Mouse (Mus musculus): ENCODE results near the gene Mt2. TPM values are rescaled to one million over a fixed set of nuclear protein-coding genes. Genes with fewer than 3 reads are reported as not detected.
"Not testable (repeated sequence)": the region's sequence is repeated elsewhere in the genome, so short reads cannot be mapped to it uniquely, and the experiment has no call there.

Mt2 gene
- polyA plus RNA-seq (2015; fragmentation: Nextera tagmentation; extraction: Ambion mirVana) = 522 and 534 TPM in 2 replicates

- Histone ChIP-seq H3K36me3 (no peaks in the 10 kb centered on the region), H3K9me3 (no peaks in the 10 kb centered on the region), H3K4me2 (replicated peaks) (peak within 1 kb of the TSS; percentile 91), H3K4me1 (replicated peaks) (peaks cover 16% of the 10 kb centered on the region), H3K4me3 (replicated peaks) (peak within 1 kb of the TSS; percentile 45), H3K27me3 (replicated peaks) (peaks cover 36% of the 10 kb centered on the region), H3K9ac (peak within 1 kb of the TSS; percentile 56), H3K27ac (peak within 1 kb of the TSS; percentile 83)
- under 1% methylated on average over 56 of the region's 56 CpGs for WGBS
- peak; percentile 88 for ATAC-seq
Observed at GRCm38 (mm10) chr8:94172075-94172808, at the start of gene Mt2. TSS of gene Mt2 (plus strand) at chr8:94172664.

- Histone ChIP-seq H3K36me3 (no peaks in the 10 kb centered on the region), H3K27ac (no peak overlapping the region), H3K4me3 (replicated peaks) (no peak overlapping the region), H3K4me2 (replicated peaks) (no peak overlapping the region), H3K9ac (no peak overlapping the region), H3K27me3 (replicated peaks) (no peaks in the 10 kb centered on the region), H3K9me3 (no peaks in the 10 kb centered on the region), H3K4me1 (replicated peaks) (no peaks in the 10 kb centered on the region)
- no peak for ATAC-seq
- 46% methylated on average over 8 of the region's 8 CpGs for WGBS
Observed at GRCm38 (mm10) chr8:94122711-94123468, 49.6 kb upstream of the Mt2 start.

GRCm38 (mm10) chr8:94127711-94128110 lies 44.8 kb upstream of the Mt2 start:
- Histone ChIP-seq H3K36me3 (no peaks in the 10 kb centered on the region), H3K4me1 (replicated peaks) (no peaks in the 10 kb centered on the region), H3K9ac (no peak overlapping the region), H3K4me3 (replicated peaks) (no peak overlapping the region), H3K27me3 (replicated peaks) (no peaks in the 10 kb centered on the region), H3K9me3 (no peaks in the 10 kb centered on the region), H3K27ac (no peak overlapping the region), H3K4me2 (replicated peaks) (no peak overlapping the region)
- ATAC-seq = no peak
- whole genome bisulfite sequencing = 79% methylated on average over 6 of the region's 6 CpGs

- Histone ChIP-seq H3K36me3 (no peaks in the 10 kb centered on the region), H3K9ac (no peak overlapping the region), H3K4me3 (replicated peaks) (no peak overlapping the region), H3K27me3 (replicated peaks) (no peaks in the 10 kb centered on the region), H3K4me1 (replicated peaks) (no peaks in the 10 kb centered on the region; the same call in 1 of the 2 replicates), H3K27ac (no peak overlapping the region), H3K4me2 (replicated peaks) (no peak overlapping the region), H3K9me3 (no peaks in the 10 kb centered on the region)
- WGBS = 88% methylated on average over 6 of the region's 6 CpGs
- ATAC-seq = no peak
Observed at GRCm38 (mm10) chr8:94129133-94129789, 43.2 kb upstream of the Mt2 start.

- ATAC-seq = no peak
- Histone ChIP-seq H3K9me3 (no peaks in the 10 kb centered on the region), H3K4me3 (replicated peaks) (no peak overlapping the region), H3K36me3 (no peaks in the 10 kb centered on the region), H3K4me1 (replicated peaks) (no peaks in the 10 kb centered on the region; the same call in 1 of the 2 replicates), H3K27me3 (replicated peaks) (no peaks in the 10 kb centered on the region), H3K27ac (no peak overlapping the region), H3K4me2 (replicated peaks) (no peak overlapping the region), H3K9ac (no peak overlapping the region)
- 91% methylated on average over 4 of the region's 4 CpGs for whole genome bisulfite sequencing
Observed at GRCm38 (mm10) chr8:94130126-94130525, 42.3 kb upstream of the Mt2 start.

- peaks cover 6% of the 10 kb centered on the region; the same call in 1 of the 2 replicates for H3K4me1 ChIP-seq (replicated peaks)
- no peaks in the 10 kb centered on the region for H3K27me3 ChIP-seq (replicated peaks)
- no peak overlapping the region for H3K27ac ChIP-seq
- ATAC-seq = no peak
- no peaks in the 10 kb centered on the region for H3K9me3 ChIP-seq
- no peak overlapping the region for H3K4me3 ChIP-seq (replicated peaks)
- H3K4me2 ChIP-seq (replicated peaks) = no peak overlapping the region
- no peaks in the 10 kb centered on the region for H3K36me3 ChIP-seq
- WGBS = 53% methylated on average over 5 of the region's 5 CpGs
- no peak overlapping the region for H3K9ac ChIP-seq
Observed at GRCm38 (mm10) chr8:94132096-94132495, 40.4 kb upstream of the Mt2 start.

GRCm38 (mm10) chr8:94134601-94135000 lies 37.9 kb upstream of the Mt2 start:
- not testable (repeated sequence) for H3K27ac ChIP-seq; H3K36me3 ChIP-seq; H3K4me2 ChIP-seq (replicated peaks); H3K4me3 ChIP-seq (replicated peaks); H3K27me3 ChIP-seq (replicated peaks); ATAC-seq; H3K9me3 ChIP-seq; H3K4me1 ChIP-seq (replicated peaks); H3K9ac ChIP-seq
- WGBS = 45% methylated on average over 3 of the region's 3 CpGs

- Histone ChIP-seq H3K4me3 (replicated peaks) (no peak overlapping the region), H3K4me2 (replicated peaks) (no peak overlapping the region), H3K9ac (no peak overlapping the region), H3K9me3 (no peaks in the 10 kb centered on the region), H3K36me3 (no peaks in the 10 kb centered on the region), H3K4me1 (replicated peaks) (peaks cover 6% of the 10 kb centered on the region; the same call in 1 of the 2 replicates), H3K27ac (no peak overlapping the region), H3K27me3 (replicated peaks) (no peaks in the 10 kb centered on the region)
- 87% methylated on average over 6 of the region's 6 CpGs for WGBS
- no peak for ATAC-seq
Observed at GRCm38 (mm10) chr8:94135556-94135955, 36.9 kb upstream of the Mt2 start.

GRCm38 (mm10) chr8:94136192-94136591 lies 36.3 kb upstream of the Mt2 start:
- WGBS = 70% methylated on average over 7 of the region's 7 CpGs
- Histone ChIP-seq H3K4me2 (replicated peaks) (no peak overlapping the region), H3K4me3 (replicated peaks) (no peak overlapping the region), H3K36me3 (no peaks in the 10 kb centered on the region), H3K9ac (no peak overlapping the region), H3K27me3 (replicated peaks) (no peaks in the 10 kb centered on the region), H3K27ac (no peak overlapping the region), H3K9me3 (no peaks in the 10 kb centered on the region), H3K4me1 (replicated peaks) (peaks cover 6% of the 10 kb centered on the region; the same call in 1 of the 2 replicates)
- ATAC-seq = no peak

- peak; percentile 89 for ATAC-seq
- no peak within 1 kb of the TSS for H3K27ac ChIP-seq
Observed at GRCm38 (mm10) chr8:94136933-94137332, 35.5 kb upstream of the Mt2 start, which contains the start of gene Mt4. TSS of gene Mt4 (plus strand) at chr8:94137197.

GRCm38 (mm10) chr8:94140266-94140795 lies 32.1 kb upstream of the Mt2 start:
- 79% methylated on average over 4 of the region's 4 CpGs for WGBS
- no peaks in the 10 kb centered on the region for H3K36me3 ChIP-seq
- no peaks in the 10 kb centered on the region for H3K27me3 ChIP-seq (replicated peaks)
- no peaks in the 10 kb centered on the region for H3K9me3 ChIP-seq
- H3K4me1 ChIP-seq (replicated peaks) = 0 out of 2 replicates have a peak, but pooled peaks cover 6% of the 10 kb centered on the region
- no peak overlapping the region for H3K9ac ChIP-seq
- H3K27ac ChIP-seq = no peak overlapping the region
- no peak overlapping the region for H3K4me3 ChIP-seq (replicated peaks)
- no peak for ATAC-seq
- H3K4me2 ChIP-seq (replicated peaks) = no peak overlapping the region

More at GRCm38 (mm10) chr8:94136933-94137332, 35.5 kb upstream of the Mt2 start, which contains the start of gene Mt4:
- H3K4me2 ChIP-seq (replicated peaks) = no peak within 1 kb of the TSS
- H3K9ac ChIP-seq = no peak within 1 kb of the TSS
- peaks cover 6% of the 10 kb centered on the region; the same call in 1 of the 2 replicates for H3K4me1 ChIP-seq (replicated peaks)
- no peaks in the 10 kb centered on the region for H3K36me3 ChIP-seq
- no peaks in the 10 kb centered on the region for H3K27me3 ChIP-seq (replicated peaks)
- 38% methylated on average over 6 of the region's 6 CpGs for WGBS
- H3K4me3 ChIP-seq (replicated peaks) = no peak within 1 kb of the TSS
- H3K9me3 ChIP-seq = no peaks in the 10 kb centered on the region

- H3K27ac ChIP-seq = no peak overlapping the region
- peaks cover 11% of the 10 kb centered on the region for H3K4me1 ChIP-seq (replicated peaks)
- H3K4me2 ChIP-seq (replicated peaks) = no peak overlapping the region
- no peaks in the 10 kb centered on the region for H3K9me3 ChIP-seq
- no peak for ATAC-seq
- no peak overlapping the region for H3K4me3 ChIP-seq (replicated peaks)
- H3K27me3 ChIP-seq (replicated peaks) = no peaks in the 10 kb centered on the region
- WGBS = 48% methylated on average over 5 of the region's 5 CpGs
- H3K36me3 ChIP-seq = no peaks in the 10 kb centered on the region
- H3K9ac ChIP-seq = no peak overlapping the region
Observed at GRCm38 (mm10) chr8:94148236-94148635, 24.2 kb upstream of the Mt2 start.

Data from intestine, embryonic 15.5 days (tissue).